Mouse (Mus musculus) hindbrain, embryonic 11.5 days (tissue): ENCODE measurements around the gene Vps37c. TPM values are rescaled to one million over a fixed set of nuclear protein-coding genes. Genes with fewer than 3 reads are reported as not detected.
A peak's percentile ranks its signal among the peaks of the same experiment; 100 is the strongest.

Experiments
- ATAC-seq: fragments of 200-750 bp; cut with Nextera tagmentation; 2 replicates; pipeline ENCODE4 v1.8.0; 2017; ENCODE audit warnings: mild to moderate bottlenecking, moderate TSS enrichment, moderate library complexity; ENCODE audit not compliant: low FRiP score
- DNase-seq: peaks from one replicate; pipeline ENCODE4 v3.0.0-alpha.2; 2015; ENCODE audit warnings: low spot score
- H3K27ac ChIP-seq: fragments of 300-500 bp; sonication (generic); 2 replicates; pipeline ENCODE4 v1.5.1; 2014; ENCODE audit warnings: mild to moderate bottlenecking, low read depth, low read length
- H3K27me3 ChIP-seq: fragments of 300-500 bp; sonication (generic); 2 replicates; pipeline ENCODE4 v1.6.1; 2014; ENCODE audit warnings: mild to moderate bottlenecking, low read length, moderate library complexity, mixed read lengths; ENCODE audit not compliant: control insufficient read depth, insufficient read depth
- H3K36me3 ChIP-seq: fragments of 300-500 bp; sonication (generic); 2 replicates; pipeline ENCODE4 v1.6.1; 2014; ENCODE audit warnings: mild to moderate bottlenecking, low read length, moderate library complexity, mixed read lengths; ENCODE audit not compliant: control insufficient read depth, insufficient read depth
- H3K4me1 ChIP-seq: fragments of 300-500 bp; sonication (generic); replicated peaks from 2 replicates; pipeline ENCODE4 v1.6.1; 2014; ENCODE audit warnings: low read length, mixed read lengths; ENCODE audit not compliant: control insufficient read depth, insufficient read depth
- H3K4me2 ChIP-seq: fragments of 300-500 bp; sonication (generic); replicated peaks from 2 replicates; pipeline ENCODE4 v1.6.1; 2014; ENCODE audit warnings: mild to moderate bottlenecking, low read depth, low read length
- H3K4me3 ChIP-seq: fragments of 300-500 bp; sonication (generic); 2 replicates; pipeline ENCODE4 v1.5.1; 2014; ENCODE audit warnings: low read depth, low read length
- H3K9ac ChIP-seq: fragments of 300-500 bp; sonication (generic); 2 replicates; pipeline ENCODE4 v1.6.1; 2014; ENCODE audit warnings: low read depth, low read length
- H3K9me3 ChIP-seq: fragments of 300-500 bp; sonication (generic); 2 replicates; pipeline ENCODE4 v1.6.1; 2016; ENCODE audit warnings: low read length; ENCODE audit not compliant: control insufficient read depth
- WGBS: fragments of 180-500 bp; shearing (Covaris S2); extraction: QIAGEN DNeasy Blood & Tissue Kit; methylation state at CpG from one replicate; pipeline ENCODE4 v1.1.7; 2014; 5-methylcytosine and 5-hydroxymethylcytosine counted together
- polyA plus RNA-seq: library from polyadenylated mRNA; unstranded; fragments of >200 nt; fragmentation: Nextera tagmentation; extraction: Ambion mirVana; gene quantifications from 2 replicates; pipeline ENCODE4 v1.2.1, GENCODE M21; 2014

Gene Vps37c
- polyA plus RNA-seq, 1 experiment from 2014 or later, result 23.9 TPM

- DNase-seq, result peak; percentile 84
- 42% methylated on average over 6 of the region's 6 CpGs for WGBS
- H3K4me2 ChIP-seq, result no peak within 1 kb of the TSS
- peak; percentile 60; the same call in 1 of the 2 replicates for ATAC-seq
- no peaks in the 10 kb centered on the region for H3K4me1 ChIP-seq
- no peak within 1 kb of the TSS for H3K9ac ChIP-seq
- H3K4me3 ChIP-seq, result no peak within 1 kb of the TSS
- no peaks in the 10 kb centered on the region for H3K9me3 ChIP-seq
- H3K27me3 ChIP-seq, result no peaks in the 10 kb centered on the region
- H3K27ac ChIP-seq, result no peak within 1 kb of the TSS
- no peaks in the 10 kb centered on the region for H3K36me3 ChIP-seq
Observed at GRCm38 (mm10) chr19:10677915-10678771, 10.4 kb upstream of the Vps37c start, which contains the start of gene Pga5. Gene Pga5, minus strand, starts transcription at chr19:10678071.

GRCm38 (mm10) chr19:10678772-10679067, 9.8 kb upstream of the Vps37c start:
- WGBS, result 86% methylated on average over 1 of the region's 1 CpGs
- DNase-seq (no peak), ATAC-seq (peak; percentile 47; the same call in 1 of the 2 replicates)
- no peaks in the 10 kb centered on the region for H3K9me3 ChIP-seq
- H3K4me2 ChIP-seq, result no peak overlapping the region
- H3K9ac ChIP-seq, result no peak overlapping the region
- H3K27ac ChIP-seq, result no peak overlapping the region
- H3K27me3 ChIP-seq, result no peaks in the 10 kb centered on the region
- H3K4me1 ChIP-seq, result no peaks in the 10 kb centered on the region
- H3K4me3 ChIP-seq, result no peak overlapping the region
- H3K36me3 ChIP-seq, result no peaks in the 10 kb centered on the region

DNA sequence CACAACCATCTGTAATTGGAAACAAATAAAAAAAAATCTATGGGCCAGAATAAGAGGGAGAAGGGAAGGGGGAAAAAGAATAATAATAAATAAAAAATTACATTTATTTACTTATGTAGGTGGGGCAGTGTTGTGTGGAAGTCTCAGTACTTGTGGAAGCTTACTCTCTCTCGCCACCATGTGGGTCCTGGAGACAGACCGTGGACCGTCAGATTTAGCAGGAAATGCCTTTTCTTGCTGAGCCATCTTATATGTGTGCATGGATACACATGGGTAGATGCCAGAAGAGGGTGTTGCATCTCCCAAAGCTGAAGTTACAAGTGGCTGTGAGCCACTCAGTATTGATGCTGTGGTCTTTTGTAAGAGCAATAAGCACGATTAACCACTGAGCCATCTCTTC, 7.0 kb upstream of the Vps37c start:
- Histone ChIP-seq H3K4me2 (no peak overlapping the region), H3K9ac (no peak overlapping the region), H3K9me3 (no peaks in the 10 kb centered on the region), H3K4me1 (no peaks in the 10 kb centered on the region), H3K4me3 (no peak overlapping the region), H3K27ac (no peak overlapping the region), H3K36me3 (no peaks in the 10 kb centered on the region), H3K27me3 (no peaks in the 10 kb centered on the region)
- DNase-seq (no peak), ATAC-seq (no peak)
- WGBS, result 69% methylated on average over 4 of the region's 4 CpGs

GRCm38 (mm10) chr19:10685081-10685480, 3.5 kb upstream of the Vps37c start:
- Histone ChIP-seq H3K27ac (no peak overlapping the region), H3K4me3 (no peak overlapping the region), H3K4me2 (no peak overlapping the region), H3K9me3 (no peaks in the 10 kb centered on the region), H3K36me3 (no peaks in the 10 kb centered on the region), H3K4me1 (peaks cover 3% of the 10 kb centered on the region; the same call in 1 of the 2 replicates), H3K9ac (no peak overlapping the region), H3K27me3 (no peaks in the 10 kb centered on the region)
- DNase-seq, result no peak
- ATAC-seq, result no peak
- WGBS, result 88% methylated on average over 9 of the region's 9 CpGs

- Histone ChIP-seq H3K9me3 (no peaks in the 10 kb centered on the region), H3K36me3 (no peaks in the 10 kb centered on the region), H3K4me2 (no peak overlapping the region), H3K9ac (no peak overlapping the region), H3K27ac (no peak overlapping the region), H3K4me1 (peaks cover 3% of the 10 kb centered on the region; the same call in 1 of the 2 replicates), H3K4me3 (no peak overlapping the region), H3K27me3 (no peaks in the 10 kb centered on the region)
- 79% methylated on average over 2 of the region's 2 CpGs for whole genome bisulfite sequencing
- DNase-seq (no peak), ATAC-seq (no peak)
Observed at GRCm38 (mm10) chr19:10685727-10686126, 2.8 kb upstream of the Vps37c start.

GRCm38 (mm10) chr19:10689470-10690166, 1.1 kb downstream of the Vps37c start:
- ATAC-seq, result no peak
- Histone ChIP-seq H3K4me1 (peaks cover 3% of the 10 kb centered on the region; the same call in 1 of the 2 replicates), H3K9ac (peak overlapping the region; percentile 86), H3K9me3 (no peaks in the 10 kb centered on the region), H3K27me3 (no peaks in the 10 kb centered on the region), H3K36me3 (no peaks in the 10 kb centered on the region), H3K4me2 (peak overlapping the region; percentile 69), H3K4me3 (peak overlapping the region; percentile 73), H3K27ac (peak overlapping the region; percentile 94)
- WGBS, result 68% methylated on average over 5 of the region's 5 CpGs
- no peak for DNase-seq

- Histone ChIP-seq H3K4me1 (peaks cover 5% of the 10 kb centered on the region; the same call in 1 of the 2 replicates), H3K9me3 (no peaks in the 10 kb centered on the region), H3K27ac (no peak overlapping the region), H3K27me3 (no peaks in the 10 kb centered on the region), H3K4me2 (0 out of 2 replicates have a peak overlapping the region, but pooled peaks have one; percentile 11), H3K36me3 (no peaks in the 10 kb centered on the region), H3K9ac (no peak overlapping the region), H3K4me3 (no peak overlapping the region)
- no peak for ATAC-seq
- no peak for DNase-seq
- 87% methylated on average over 3 of the region's 3 CpGs for WGBS
Observed at GRCm38 (mm10) chr19:10690336-10690735, 1.8 kb downstream of the Vps37c start.

- no peaks in the 10 kb centered on the region for H3K9me3 ChIP-seq
Observed at GRCm38 (mm10) chr19:10691121-10691520, 2.6 kb downstream of the Vps37c start.

More at GRCm38 (mm10) chr19:10691121-10691520, 2.6 kb downstream of the Vps37c start:
- no peak overlapping the region for H3K4me2 ChIP-seq
- no peak for ATAC-seq
- peaks cover 6% of the 10 kb centered on the region; the same call in 1 of the 2 replicates for H3K4me1 ChIP-seq
- no peak overlapping the region for H3K9ac ChIP-seq
- no peak overlapping the region for H3K27ac ChIP-seq
- H3K27me3 ChIP-seq, result no peaks in the 10 kb centered on the region
- H3K36me3 ChIP-seq, result no peaks in the 10 kb centered on the region
- DNase-seq, result no peak
- H3K4me3 ChIP-seq, result no peak overlapping the region
- 93% methylated on average over 4 of the region's 4 CpGs for WGBS
